Mouse (Mus musculus): ENCODE results near the gene Pald1. TPM values are rescaled to one million over a fixed set of nuclear protein-coding genes. Genes with fewer than 3 reads are reported as not detected.
A peak's percentile ranks its signal among the peaks of the same experiment; 100 is the strongest.

Pald1 gene
- total and polyA plus RNA-seq, 2 experiments from 2014 or later: 16.8 to 25.2 TPM

DNA sequence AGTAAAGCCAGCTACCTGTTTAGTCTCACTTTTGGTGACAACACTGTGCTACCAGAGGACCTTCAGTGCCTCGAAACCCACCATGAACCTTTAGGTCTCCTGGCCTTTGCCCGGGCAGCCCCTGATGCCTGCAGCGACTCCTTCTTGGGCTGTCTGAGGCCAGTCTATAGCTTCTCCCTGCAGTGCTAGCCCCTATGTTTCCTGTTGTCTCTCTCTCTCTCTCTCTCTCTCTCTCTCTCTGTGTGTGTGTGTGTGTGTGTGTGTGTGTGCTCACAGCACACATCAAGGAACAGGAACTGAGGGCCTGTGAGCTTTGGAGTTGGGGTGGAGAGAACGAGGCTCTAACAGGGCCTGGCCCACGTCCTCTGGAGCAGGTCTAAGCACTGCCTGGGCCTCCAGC, 46.7 kb downstream of the Pald1 start:
- H3K36me3 ChIP-seq (ENCODE audit: insufficient read depth, low read length): peaks cover 7% of the 10 kb centered on the region; the same call in 1 of the 2 replicates
- H3K9ac ChIP-seq (replicated peaks; ENCODE audit: low read length, poor library complexity, severe bottlenecking): no peak overlapping the region
- no peak for TF ChIP-seq CTCF (IDR thresholded peaks at IDR 0.05)
- H3K4me2 ChIP-seq (ENCODE audit: low read depth, low read length, poor library complexity, severe bottlenecking): no peak overlapping the region
- no peaks in the 10 kb centered on the region for H3K27me3 ChIP-seq (ENCODE audit: insufficient read depth, low read length)
- no peak overlapping the region for H3K27ac ChIP-seq (ENCODE audit: low read depth, low read length)
- no peak overlapping the region for H3K4me3 ChIP-seq (ENCODE audit: low read depth, low read length)
- no peaks in the 10 kb centered on the region for H3K9me3 ChIP-seq (ENCODE audit: low read length)
- no peak for ATAC-seq (ENCODE audit: low FRiP score)
- WGBS: 81% methylated on average over 5 of the region's 5 CpGs
- H3K4me1 ChIP-seq (ENCODE audit: insufficient read depth, low read length): no peaks in the 10 kb centered on the region
- no peak for DNase-seq (ENCODE audit: low spot score)

DNA sequence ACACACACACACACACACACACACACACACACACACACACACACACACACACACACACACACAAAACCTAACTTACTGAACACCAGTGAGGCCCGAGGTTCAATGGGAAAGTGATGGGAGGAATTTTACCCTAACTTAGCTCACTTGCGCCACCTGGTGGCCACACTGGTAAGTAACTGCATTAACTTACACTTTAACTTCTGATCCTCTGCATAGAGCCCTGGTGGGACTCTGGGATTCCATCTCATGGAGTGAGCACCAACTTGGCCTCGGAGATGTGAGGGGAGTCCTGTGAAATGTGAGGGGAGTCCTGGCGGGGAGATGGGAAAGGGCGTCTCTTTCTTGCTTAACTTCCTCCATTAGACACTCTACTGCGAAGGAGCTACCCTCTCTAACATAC, 47.2 kb downstream of the Pald1 start:
- ATAC-seq (ENCODE audit: low FRiP score): peak; percentile 34
- Histone ChIP-seq H3K27ac (ENCODE audit: low read depth, low read length) (no peak overlapping the region), H3K9ac (replicated peaks; ENCODE audit: low read length, poor library complexity, severe bottlenecking) (no peak overlapping the region), H3K4me2 (ENCODE audit: low read depth, low read length, poor library complexity, severe bottlenecking) (no peak overlapping the region), H3K4me1 (ENCODE audit: insufficient read depth, low read length) (no peaks in the 10 kb centered on the region; the same call in 1 of the 2 replicates), H3K9me3 (ENCODE audit: low read length) (no peaks in the 10 kb centered on the region), H3K36me3 (ENCODE audit: insufficient read depth, low read length) (peaks cover 7% of the 10 kb centered on the region; the same call in 1 of the 2 replicates), H3K4me3 (ENCODE audit: low read depth, low read length) (no peak overlapping the region), H3K27me3 (ENCODE audit: insufficient read depth, low read length) (no peaks in the 10 kb centered on the region)
- TF ChIP-seq CTCF (IDR thresholded peaks at IDR 0.05): peak; percentile 93
- DNase-seq (ENCODE audit: low spot score): peak; percentile 92
- 29% methylated on average over 6 of the region's 6 CpGs for WGBS

DNA sequence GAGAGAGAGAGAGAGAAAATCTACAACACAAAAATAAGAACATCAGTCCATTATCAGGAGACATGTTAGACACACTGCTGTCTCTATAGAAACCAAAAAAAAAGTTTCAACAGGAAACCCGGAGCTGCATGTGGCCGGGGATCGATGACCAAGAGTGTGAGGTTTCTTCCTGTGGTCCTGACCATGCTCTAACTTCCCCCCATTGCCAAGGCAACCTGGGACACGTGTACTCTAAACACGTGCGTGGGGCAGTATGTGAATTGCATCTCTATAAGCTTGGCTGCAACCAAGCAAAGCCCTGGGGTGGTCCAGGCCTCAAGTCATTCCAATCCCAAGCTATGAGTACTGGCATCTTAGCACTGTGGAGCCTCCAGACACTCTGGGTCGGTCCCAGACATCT, 48.8 kb downstream of the Pald1 start:
- 79% methylated on average over 7 of the region's 7 CpGs for WGBS
- H3K4me1 ChIP-seq (ENCODE audit: insufficient read depth, low read length): no peaks in the 10 kb centered on the region; the same call in 1 of the 2 replicates
- H3K9me3 ChIP-seq (ENCODE audit: low read length): no peaks in the 10 kb centered on the region
- no peak overlapping the region for H3K4me2 ChIP-seq (ENCODE audit: low read depth, low read length, poor library complexity, severe bottlenecking)
- H3K27ac ChIP-seq (ENCODE audit: low read depth, low read length): no peak overlapping the region
- no peaks in the 10 kb centered on the region for H3K27me3 ChIP-seq (ENCODE audit: insufficient read depth, low read length)
- H3K4me3 ChIP-seq (ENCODE audit: low read depth, low read length): no peak overlapping the region
- DNase-seq (ENCODE audit: low spot score) (no peak), ATAC-seq (ENCODE audit: low FRiP score) (no peak)
- no peak for TF ChIP-seq CTCF (IDR thresholded peaks at IDR 0.05)
- H3K9ac ChIP-seq (replicated peaks; ENCODE audit: low read length, poor library complexity, severe bottlenecking): no peak overlapping the region
- H3K36me3 ChIP-seq (ENCODE audit: insufficient read depth, low read length): peaks cover 6% of the 10 kb centered on the region; the same call in 1 of the 2 replicates

DNA sequence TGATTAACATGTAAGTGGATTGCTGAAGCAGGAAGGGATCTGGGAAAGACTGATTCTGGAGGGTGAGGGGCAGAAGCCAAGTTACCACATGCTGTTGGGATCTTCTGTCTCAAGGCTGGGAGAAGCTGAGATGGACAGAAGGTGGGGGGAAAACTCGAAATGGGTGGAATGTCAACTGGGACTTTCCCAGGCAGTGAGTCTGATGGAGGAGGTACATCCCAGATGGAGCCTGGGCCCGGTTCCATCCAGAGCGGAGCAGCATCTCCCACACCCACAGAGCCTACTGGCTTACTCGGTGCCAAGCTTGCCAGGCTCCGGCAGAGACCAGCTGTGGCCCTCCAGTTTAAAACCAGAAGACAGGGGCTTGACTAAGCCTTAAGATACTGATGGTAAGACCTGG, 52.3 kb downstream of the Pald1 start:
- Histone ChIP-seq H3K4me2 (ENCODE audit: low read depth, low read length, poor library complexity, severe bottlenecking) (no peak overlapping the region), H3K36me3 (ENCODE audit: insufficient read depth, low read length) (peaks cover 6% of the 10 kb centered on the region; the same call in 1 of the 2 replicates), H3K4me3 (ENCODE audit: low read depth, low read length) (no peak overlapping the region), H3K27ac (ENCODE audit: low read depth, low read length) (no peak overlapping the region), H3K4me1 (ENCODE audit: insufficient read depth, low read length) (no peaks in the 10 kb centered on the region; the same call in 1 of the 2 replicates), H3K27me3 (ENCODE audit: insufficient read depth, low read length) (no peaks in the 10 kb centered on the region), H3K9me3 (ENCODE audit: low read length) (no peaks in the 10 kb centered on the region), H3K9ac (replicated peaks; ENCODE audit: low read length, poor library complexity, severe bottlenecking) (no peak overlapping the region)
- 80% methylated on average over 5 of the region's 5 CpGs for WGBS
- ATAC-seq (ENCODE audit: low FRiP score) (no peak; the same call in 1 of the 2 replicates), DNase-seq (ENCODE audit: low spot score) (peak; percentile 78)
- TF ChIP-seq CTCF (IDR thresholded peaks at IDR 0.05): no peak

DNA sequence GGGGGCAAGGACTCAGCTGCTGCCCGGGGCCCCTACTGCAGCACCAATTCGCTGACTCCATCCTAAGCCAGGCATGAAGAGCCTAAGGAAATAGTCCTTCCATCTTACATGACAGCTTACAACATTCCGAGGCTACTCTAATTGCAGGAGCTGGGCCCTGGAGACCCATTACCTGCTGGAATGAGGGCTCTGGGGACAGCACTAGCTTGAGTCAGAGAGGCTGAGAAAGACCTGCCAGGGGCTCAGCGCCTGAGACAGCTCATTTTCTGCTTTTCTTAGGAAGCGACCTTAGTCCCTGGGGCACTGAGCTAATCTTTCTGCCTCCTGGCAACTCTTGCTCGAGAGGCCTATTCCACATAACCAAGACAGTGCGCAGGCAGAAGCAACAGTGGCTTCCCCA, 54.4 kb downstream of the Pald1 start:
- H3K4me2 ChIP-seq (ENCODE audit: low read depth, low read length, poor library complexity, severe bottlenecking): no peak overlapping the region
- peak; percentile 14; the same call in 1 of the 2 replicates for ATAC-seq (ENCODE audit: low FRiP score)

DNA sequence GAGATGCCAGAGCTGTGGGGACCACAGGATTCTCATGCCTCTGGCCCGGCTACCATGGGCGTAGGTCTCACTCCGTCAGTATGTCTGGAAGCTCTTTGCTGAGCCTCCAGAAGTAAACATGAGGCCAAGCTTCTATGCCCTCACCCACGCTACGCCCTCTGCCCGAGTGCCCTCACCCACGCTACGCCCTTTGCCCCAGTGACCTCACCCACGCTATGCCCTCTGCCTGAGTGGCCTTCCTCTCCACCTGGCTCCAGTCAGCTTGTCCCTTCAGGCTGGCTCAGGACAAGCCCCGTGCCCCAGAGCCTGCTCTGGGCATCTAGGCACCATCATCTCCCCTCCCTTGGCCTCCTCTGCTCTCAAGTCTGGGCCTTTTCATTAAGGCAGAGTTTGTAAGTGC, 55.8 kb downstream of the Pald1 start:
- Histone ChIP-seq H3K36me3 (ENCODE audit: insufficient read depth, low read length) (peaks cover 9% of the 10 kb centered on the region; the same call in 1 of the 2 replicates), H3K4me3 (ENCODE audit: low read depth, low read length) (no peak overlapping the region), H3K9me3 (ENCODE audit: low read length) (no peaks in the 10 kb centered on the region), H3K27ac (ENCODE audit: low read depth, low read length) (no peak overlapping the region), H3K4me2 (ENCODE audit: low read depth, low read length, poor library complexity, severe bottlenecking) (no peak overlapping the region), H3K9ac (replicated peaks; ENCODE audit: low read length, poor library complexity, severe bottlenecking) (no peak overlapping the region), H3K27me3 (ENCODE audit: insufficient read depth, low read length) (no peaks in the 10 kb centered on the region), H3K4me1 (ENCODE audit: insufficient read depth, low read length) (no peaks in the 10 kb centered on the region; the same call in 1 of the 2 replicates)
- no peak for DNase-seq (ENCODE audit: low spot score)
- TF ChIP-seq CTCF (IDR thresholded peaks at IDR 0.05): no peak
- no peak for ATAC-seq (ENCODE audit: low FRiP score)
- 77% methylated on average over 10 of the region's 10 CpGs for WGBS

More for the DNA sequence above, 54.4 kb downstream of the Pald1 start:
- WGBS: 45% methylated on average over 7 of the region's 7 CpGs
- DNase-seq (ENCODE audit: low spot score): peak; percentile 19
- no peak overlapping the region for H3K4me3 ChIP-seq (ENCODE audit: low read depth, low read length)
- no peak overlapping the region for H3K27ac ChIP-seq (ENCODE audit: low read depth, low read length)
- H3K36me3 ChIP-seq (ENCODE audit: insufficient read depth, low read length): peaks cover 6% of the 10 kb centered on the region; the same call in 1 of the 2 replicates
- H3K9ac ChIP-seq (replicated peaks; ENCODE audit: low read length, poor library complexity, severe bottlenecking): no peak overlapping the region
- TF ChIP-seq CTCF (IDR thresholded peaks at IDR 0.05): no peak
- H3K4me1 ChIP-seq (ENCODE audit: insufficient read depth, low read length): no peaks in the 10 kb centered on the region; the same call in 1 of the 2 replicates
- no peaks in the 10 kb centered on the region for H3K9me3 ChIP-seq (ENCODE audit: low read length)
- no peaks in the 10 kb centered on the region for H3K27me3 ChIP-seq (ENCODE audit: insufficient read depth, low read length)
